Mouse (Mus musculus) erythroid progenitor cell, adult 5-6 weeks (primary cell): Measurements from ENCODE around the gene Susd6. TPM values are rescaled to one million over a fixed set of nuclear protein-coding genes. Genes with fewer than 3 reads are reported as not detected.

ENCODE experiments used
- ATAC-seq: replicated peaks from 2 replicates; pipeline ENCODE4 v1.8.0; 2016; ENCODE audit warnings: moderate number of reproducible peaks, mild to moderate bottlenecking, moderate TSS enrichment, inconsistent platforms; ENCODE audit not compliant: poor library complexity, low FRiP score, severe bottlenecking
- total RNA-seq, 2 experiments: library from RNA; stranded (forward) in 1 of 2; stranded (reverse) in 1 of 2; fragments of 150-400 nt in 1 of 2; fragments of 186-747, 209-891 nt in 1 of 2; gene quantifications; 2 replicates each; pipeline versions ENCODE4 v1.2.3 to v1.2.4; 2015 to 2017; ENCODE audit warnings: low replicate concordance in 2 of 2

The Susd6 gene
- total RNA-seq (2015; ENCODE audit: low replicate concordance) (39.8 and 46.9 TPM in 2 replicates), total RNA-seq (2017; ENCODE audit: low replicate concordance) (63.2 and 67.7 TPM in 2 replicates)

DNA sequence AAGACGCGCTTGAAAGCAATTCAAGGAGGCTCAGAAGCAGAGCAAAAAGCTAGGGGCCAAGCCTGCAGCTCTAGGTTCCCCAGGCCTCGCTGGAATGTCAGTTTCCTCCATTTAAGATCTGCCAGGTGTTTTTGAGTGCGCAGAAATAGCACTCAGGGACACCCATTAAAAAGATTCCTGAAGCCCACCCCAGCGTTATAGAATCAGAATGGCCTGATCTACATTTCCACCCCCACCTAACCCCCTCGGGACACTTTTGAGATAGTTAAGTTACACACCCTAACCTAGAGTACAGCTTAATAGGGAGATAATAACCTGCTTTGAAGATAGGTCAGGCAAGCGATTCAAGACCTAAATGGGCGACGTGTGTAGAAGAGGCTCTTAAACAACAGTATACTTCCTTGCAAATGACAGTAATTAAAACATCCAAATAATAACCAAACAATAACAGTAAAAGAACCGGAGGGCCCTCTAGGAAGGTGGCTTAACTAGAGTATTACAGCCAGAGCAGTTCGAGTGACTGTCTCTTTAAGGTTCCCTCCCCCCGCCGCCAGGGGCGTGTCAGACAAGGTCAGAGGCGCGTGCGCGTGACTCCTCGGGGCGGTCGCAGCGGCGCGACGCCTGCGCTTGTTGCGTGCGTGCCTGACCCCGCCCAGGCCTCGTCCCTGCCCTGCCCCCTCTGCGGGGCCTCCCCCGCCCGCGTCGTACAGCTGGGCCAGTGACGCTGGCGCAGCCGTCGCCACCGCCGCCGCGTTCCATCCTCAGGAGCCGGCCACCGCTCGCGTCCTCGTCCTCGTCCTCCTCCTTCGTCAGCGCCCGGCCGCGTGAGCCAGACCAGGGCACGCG lies at the start of gene Susd6:
Susd6 (plus strand) TSS at position 662 of the 846 bp plus-strand sequence.
- peak; percentile 96 for ATAC-seq

DNA sequence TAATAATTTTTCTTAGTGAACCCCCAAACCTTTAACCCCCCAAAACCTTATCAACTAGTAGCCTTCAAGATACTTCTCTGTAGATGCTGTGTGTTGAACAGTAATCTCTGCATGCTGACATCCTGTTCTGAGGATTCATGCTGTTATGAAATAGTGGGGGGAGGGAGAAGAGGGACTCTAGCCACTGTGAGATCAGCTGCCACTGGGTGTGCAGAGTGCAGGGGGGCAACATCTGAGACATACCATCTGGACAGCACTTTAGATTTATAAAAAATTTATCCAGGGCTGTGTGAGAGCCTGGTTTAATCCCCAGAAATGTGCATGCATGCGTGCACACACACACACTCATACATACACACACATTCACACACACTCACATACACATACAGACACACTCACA lies 45.7 kb upstream of the Susd6 start:
- ATAC-seq: no peak

- ATAC-seq: no peak
Observed at GRCm38 (mm10) chr12:80746031-80746813, 44.1 kb upstream of the Susd6 start.

GRCm38 (mm10) chr12:80751556-80751955 lies 38.8 kb upstream of the Susd6 start:
- no peak for ATAC-seq

GRCm38 (mm10) chr12:80757751-80758558 lies 32.4 kb upstream of the Susd6 start:
- ATAC-seq: no peak

- no peak for ATAC-seq
Observed at GRCm38 (mm10) chr12:80758559-80759386, 31.5 kb upstream of the Susd6 start.

GRCm38 (mm10) chr12:80759387-80759712 lies 31.0 kb upstream of the Susd6 start:
- ATAC-seq: no peak

DNA sequence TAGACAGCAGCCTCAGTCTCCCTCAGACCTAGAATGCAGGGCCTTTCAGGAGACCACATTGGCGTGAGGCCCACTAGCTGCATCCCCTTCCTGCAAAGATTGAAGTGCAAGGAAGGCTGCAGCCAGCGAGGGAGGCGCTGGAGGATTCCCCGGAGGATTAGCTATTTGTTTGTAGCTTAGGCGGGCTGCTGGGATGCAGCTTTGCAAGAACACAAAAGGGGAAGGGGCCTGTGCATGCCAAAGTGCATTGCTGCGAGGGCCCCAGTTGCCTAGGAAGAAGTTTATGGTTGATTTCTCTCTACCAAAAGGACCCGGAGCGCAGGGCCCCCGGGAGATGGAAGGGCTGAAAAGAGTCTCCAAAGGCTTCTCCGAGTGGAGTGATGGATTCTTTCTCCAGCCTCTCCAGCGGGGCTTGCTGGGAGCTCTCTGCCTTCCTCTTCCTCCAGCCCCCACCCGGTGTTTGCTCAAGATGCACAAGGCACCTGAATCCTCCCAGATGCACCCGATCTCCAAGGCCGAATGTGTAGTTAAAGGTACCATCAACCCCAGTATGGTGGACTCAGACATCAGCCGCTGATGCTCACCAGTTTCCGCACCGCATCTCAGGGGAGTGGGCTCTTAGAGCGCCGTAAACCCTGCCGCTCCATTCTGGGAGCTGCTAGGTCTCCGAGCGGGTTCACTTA lies 30.5 kb upstream of the Susd6 start:
- no peak for ATAC-seq

GRCm38 (mm10) chr12:80760396-80760801 lies 29.9 kb upstream of the Susd6 start, which contains the start of gene Ccdc177:
TSS of gene Ccdc177 (minus strand) at chr12:80760687.
- peak; percentile 77 for ATAC-seq

DNA sequence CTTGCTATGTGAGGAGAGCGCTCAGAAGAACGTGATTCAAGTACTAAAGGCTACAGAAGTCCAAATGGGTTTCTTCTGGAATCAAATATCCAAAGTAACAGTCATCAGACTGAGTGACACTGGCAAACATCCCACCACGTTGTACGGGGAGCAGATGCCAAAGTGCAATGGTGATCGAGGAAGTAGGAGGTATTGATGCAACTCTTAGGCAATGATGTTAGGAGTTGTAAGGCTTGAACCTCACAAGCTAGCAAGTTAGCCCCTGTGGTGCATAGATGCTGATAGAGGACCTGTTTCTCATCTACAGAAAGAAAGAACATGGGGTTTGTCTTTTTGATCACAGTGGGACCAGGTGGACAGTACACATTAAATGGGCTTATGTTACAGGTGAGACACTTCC lies 27.3 kb upstream of the Susd6 start:
- ATAC-seq: no peak

GRCm38 (mm10) chr12:80764116-80764515 lies 26.2 kb upstream of the Susd6 start:
- no peak for ATAC-seq

- peak; percentile 96 for ATAC-seq
Observed at GRCm38 (mm10) chr12:80769697-80770096, 20.6 kb upstream of the Susd6 start.

DNA sequence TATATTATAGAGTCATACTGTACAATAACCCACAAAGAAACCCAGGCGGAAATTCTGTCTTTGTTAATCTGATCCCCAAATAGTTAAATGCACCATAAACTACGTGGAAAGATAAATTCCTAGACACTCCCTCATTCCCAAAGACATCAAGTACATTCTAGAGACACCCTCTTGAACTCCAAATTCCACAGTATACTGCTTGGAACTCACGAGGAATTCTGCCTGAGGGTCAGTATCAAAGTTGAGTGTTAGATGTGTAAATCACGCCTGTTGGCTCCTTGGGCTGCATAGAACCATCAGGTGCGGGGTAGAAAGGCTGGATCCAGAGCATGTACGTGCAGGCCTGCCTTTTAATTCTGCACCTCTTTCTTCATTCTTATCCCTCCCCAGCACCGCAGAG lies 15.5 kb upstream of the Susd6 start:
- ATAC-seq: no peak

GRCm38 (mm10) chr12:80776046-80776634 lies 14.2 kb upstream of the Susd6 start:
- ATAC-seq: peak; percentile 44

- ATAC-seq: peak; percentile 92
Observed at GRCm38 (mm10) chr12:80778188-80778936, 11.9 kb upstream of the Susd6 start.

DNA sequence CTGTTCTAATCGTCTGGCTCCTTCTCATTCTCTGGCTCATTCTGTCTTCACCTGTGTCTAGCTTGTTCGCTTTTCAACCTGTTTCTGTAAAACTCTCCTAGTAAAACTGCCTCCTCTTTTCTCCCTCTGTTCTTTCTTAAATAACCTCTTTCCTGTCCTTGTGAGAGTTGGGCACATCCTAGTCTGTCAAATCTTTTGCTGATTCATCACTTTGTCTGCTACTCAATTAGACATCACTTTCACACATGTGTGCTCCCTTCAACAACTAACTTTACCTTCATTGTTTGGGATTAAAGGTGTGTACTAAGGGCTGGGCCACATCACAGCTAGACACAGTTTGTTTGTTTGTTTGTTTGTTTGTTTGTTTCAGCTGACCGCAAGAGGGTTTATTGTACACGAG lies 10.6 kb upstream of the Susd6 start:
- ATAC-seq: no peak

DNA sequence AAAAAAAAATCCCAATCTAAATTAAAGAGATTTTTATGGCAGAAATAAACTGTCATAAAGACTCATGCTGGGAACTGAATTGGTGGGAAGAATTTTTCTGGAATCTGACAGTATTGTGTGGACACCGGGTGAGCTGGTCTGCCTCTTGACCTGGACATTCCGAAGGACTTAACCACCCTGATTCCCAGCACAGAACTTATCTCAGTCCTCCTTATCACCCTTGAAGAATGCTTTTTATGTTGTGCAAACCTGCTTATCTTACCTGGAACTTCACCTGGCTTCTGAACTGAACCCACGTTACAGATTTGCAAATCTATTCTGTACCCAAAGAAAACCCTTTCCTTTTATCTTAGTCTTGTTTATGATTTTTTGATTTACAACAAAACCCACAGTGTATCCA lies 8.1 kb upstream of the Susd6 start:
- no peak for ATAC-seq

GRCm38 (mm10) chr12:80782892-80783291 lies 7.4 kb upstream of the Susd6 start:
- ATAC-seq: no peak
